Mouse (Mus musculus): ENCODE measurements around the gene Tmem120b.
A peak's percentile ranks its signal among the peaks of the same experiment; 100 is the strongest.

Tmem120b gene

GRCm38 (mm10) chr5:123130030-123130813 is 62.0 kb downstream of the Tmem120b start:
- no peak for DNase-seq

GRCm38 (mm10) chr5:123130814-123131148 is 62.6 kb downstream of the Tmem120b start:
- no peak for DNase-seq

GRCm38 (mm10) chr5:123132308-123133071 is 64.3 kb downstream of the Tmem120b start, which contains the start of gene Rhof:
Gene Rhof, minus strand, starts transcription at chr5:123132692.
- DNase-seq, result peak; percentile 89

GRCm38 (mm10) chr5:123133083-123133783 is 65.0 kb downstream of the Tmem120b start:
- peak; percentile 94 for DNase-seq

- DNase-seq, result no peak
Observed at GRCm38 (mm10) chr5:123133784-123134143, 65.5 kb downstream of the Tmem120b start.

GRCm38 (mm10) chr5:123134186-123134874 is 66.1 kb downstream of the Tmem120b start:
- peak; percentile 66 for DNase-seq

- DNase-seq, result no peak
Observed at GRCm38 (mm10) chr5:123134875-123135382, 66.7 kb downstream of the Tmem120b start.

GRCm38 (mm10) chr5:123135471-123136360 is 67.5 kb downstream of the Tmem120b start:
- peak; percentile 70 for DNase-seq

- DNase-seq, result peak; percentile 62
Observed at GRCm38 (mm10) chr5:123136361-123137043, 68.3 kb downstream of the Tmem120b start.

GRCm38 (mm10) chr5:123137044-123137909 is 69.1 kb downstream of the Tmem120b start:
- peak; percentile 65 for DNase-seq

GRCm38 (mm10) chr5:123137910-123138229 is 69.7 kb downstream of the Tmem120b start:
- DNase-seq, result no peak

- no peak for DNase-seq
Observed at GRCm38 (mm10) chr5:123138230-123138911, 70.2 kb downstream of the Tmem120b start.

GRCm38 (mm10) chr5:123138953-123139721 is 70.9 kb downstream of the Tmem120b start:
- peak; percentile 89 for DNase-seq

GRCm38 (mm10) chr5:123139722-123140627 is 71.8 kb downstream of the Tmem120b start:
- DNase-seq, result no peak

- DNase-seq, result peak; percentile 95
Observed at GRCm38 (mm10) chr5:123140694-123141554, 72.7 kb downstream of the Tmem120b start.

GRCm38 (mm10) chr5:123141555-123142160 is 73.4 kb downstream of the Tmem120b start:
- DNase-seq, result peak; percentile 62

Data from cerebellum, adult 8-10 months (tissue).